Mouse (Mus musculus) cerebellum, adult 2 months (tissue): ENCODE results near the gene Mad1l1.

Experiments used
- CTCF ChIP-seq: fragments of 200-500 bp; IDR thresholded peaks from 2 replicates; pipeline ENCODE4 v1.5.1; 2011; ENCODE audit warnings: low read depth, mild to moderate bottlenecking, control low read depth, low read length, moderate library complexity, borderline replicate concordance; ENCODE audit not compliant: insufficient read depth
- POLR2A ChIP-seq: fragments of 200-500 bp; IDR thresholded peaks from 2 replicates; pipeline ENCODE4 v1.6.1; 2011; ENCODE audit warnings: low read length, control low read depth, borderline replicate concordance; ENCODE audit not compliant: insufficient read depth

DNA sequence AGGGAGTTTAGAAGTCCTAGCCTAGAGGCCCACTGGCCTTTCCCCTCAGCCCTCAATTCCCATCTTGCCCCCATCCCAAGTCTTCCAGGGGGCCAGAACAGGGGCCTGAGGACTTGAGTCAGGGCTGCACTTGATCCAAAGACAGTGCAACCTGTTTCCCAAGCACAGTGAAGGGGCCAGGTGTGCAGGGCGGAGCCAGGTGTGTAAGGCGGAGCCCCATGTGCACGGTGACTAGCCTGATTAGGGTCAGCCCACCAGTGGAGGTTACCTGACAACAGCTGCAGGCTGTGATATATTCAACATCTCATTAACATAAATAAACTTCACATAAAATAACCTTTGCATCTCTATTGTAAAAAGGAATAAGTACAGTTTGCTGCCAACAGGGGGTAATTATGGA is 280.3 kb downstream of the Mad1l1 start:
- TF ChIP-seq POLR2A (no peak), CTCF (no peak)
